Mouse (Mus musculus): ENCODE measurements around the gene Mpped1. TPM values are rescaled to one million over a fixed set of nuclear protein-coding genes. Genes with fewer than 3 reads are reported as not detected.
A peak's percentile ranks its signal among the peaks of the same experiment; 100 is the strongest.

The Mpped1 gene
- total RNA-seq, 2 experiments from 2014 or later: not detected

DNA sequence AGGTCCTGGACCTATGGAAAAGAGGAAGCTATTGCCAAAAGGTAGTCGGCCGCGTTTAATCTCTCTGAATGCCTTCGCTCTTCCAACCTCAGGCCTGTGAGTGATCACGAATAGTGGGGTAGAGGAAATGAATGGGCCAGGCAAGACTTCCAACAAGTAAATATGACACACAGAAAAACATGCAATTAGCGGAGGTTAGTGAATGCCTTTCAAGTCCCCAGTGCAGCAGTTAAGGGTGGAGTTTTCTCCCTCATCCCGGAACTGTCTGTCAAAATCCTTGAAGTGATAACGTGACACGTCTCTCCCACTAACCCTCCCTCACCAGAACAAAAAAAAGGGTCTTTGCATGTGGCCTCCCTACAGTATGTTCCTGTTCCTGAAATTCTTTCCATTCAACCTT lies 3.0 kb downstream of the Mpped1 start:
- intact Hi-C loops (cut with DNase I): no loop called here
- DNase-seq: no peak

DNA sequence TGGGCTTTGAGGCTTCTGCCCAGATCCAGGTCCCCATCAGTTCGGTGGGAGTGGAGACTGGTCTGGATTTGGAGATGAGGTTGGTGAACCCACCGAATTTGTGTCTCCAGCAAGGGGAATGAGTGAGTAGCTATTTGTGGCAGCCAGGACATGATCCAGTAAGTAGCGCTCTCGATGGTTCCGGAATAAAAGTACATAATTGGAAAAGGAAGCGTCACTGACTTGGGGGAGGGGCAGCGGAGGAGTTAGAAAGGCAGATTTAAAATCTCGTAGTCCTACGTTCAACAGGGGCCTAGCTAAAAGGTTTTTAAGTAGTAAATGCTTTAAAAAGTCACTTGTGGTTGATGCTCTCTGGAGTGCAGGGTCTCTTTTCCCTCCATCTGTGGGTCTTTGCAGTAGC lies 5.5 kb downstream of the Mpped1 start:
- DNase-seq: no peak
- intact Hi-C loops (cut with DNase I): no loop called here

- no peak for DNase-seq
- intact Hi-C loops (cut with DNase I): no loop called here
Measured at GRCm38 (mm10) chr15:83789046-83789445, 9.8 kb downstream of the Mpped1 start.

- intact Hi-C loops (cut with DNase I): no loop called here
- DNase-seq: no peak
Measured at GRCm38 (mm10) chr15:83796924-83797323, 17.7 kb downstream of the Mpped1 start.

- intact Hi-C loops (cut with DNase I): no loop called here
- no peak for DNase-seq
Measured at GRCm38 (mm10) chr15:83798964-83799363, 19.7 kb downstream of the Mpped1 start.

DNA sequence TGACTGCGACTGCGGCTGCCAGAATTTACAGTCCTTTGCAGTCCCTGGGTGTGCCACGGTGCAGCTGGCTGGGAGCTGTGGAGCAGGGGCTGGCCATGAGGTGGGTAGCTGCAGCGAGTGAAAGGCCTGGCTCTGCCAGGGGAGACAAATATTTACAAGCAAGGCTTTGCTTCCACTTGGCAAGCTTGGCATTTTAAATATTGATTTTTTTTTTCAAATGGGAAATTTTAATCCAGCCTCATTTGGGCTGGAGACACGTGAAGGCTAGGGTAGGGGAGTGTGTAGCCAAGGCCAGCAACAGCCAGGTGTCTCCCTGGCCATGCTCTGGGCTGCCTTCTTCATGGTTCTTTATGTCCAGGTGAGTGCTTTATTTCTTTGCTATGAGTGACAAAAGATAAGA lies 21.7 kb downstream of the Mpped1 start:
- intact Hi-C loops (cut with DNase I): no loop called here
- DNase-seq: no peak

GRCm38 (mm10) chr15:83814106-83814505 lies 34.8 kb downstream of the Mpped1 start:
- intact Hi-C loops (cut with DNase I): no loop called here
- no peak for DNase-seq

- no peak for DNase-seq
Measured at GRCm38 (mm10) chr15:83828011-83828410, 48.7 kb downstream of the Mpped1 start.

DNA sequence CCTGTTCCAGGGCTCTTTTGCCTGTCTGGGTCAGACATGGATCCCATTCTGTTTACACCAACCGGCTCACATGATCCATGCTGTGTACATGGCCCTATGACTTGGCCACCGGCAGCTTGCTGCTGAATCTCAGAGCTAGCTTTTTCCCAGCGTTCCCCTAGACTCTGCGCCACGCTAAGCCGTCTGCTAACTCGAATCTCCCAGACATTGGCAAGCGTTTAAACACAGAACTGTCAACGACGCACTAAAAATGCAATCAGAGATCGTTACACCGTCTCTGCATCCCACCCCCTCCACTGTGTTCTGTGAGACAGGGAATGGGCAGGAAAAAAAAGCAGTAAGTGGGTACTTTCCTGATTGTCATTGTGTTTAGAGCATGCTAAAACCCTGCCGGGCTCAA lies 50.0 kb downstream of the Mpped1 start:
- DNase-seq: no peak
- intact Hi-C loops (cut with DNase I): no loop called here

More at GRCm38 (mm10) chr15:83828011-83828410, 48.7 kb downstream of the Mpped1 start:
- intact Hi-C loops (cut with DNase I): no loop called here

GRCm38 (mm10) chr15:83832265-83832664 lies 53.0 kb downstream of the Mpped1 start:
- intact Hi-C loops (cut with DNase I): no loop called here

DNA sequence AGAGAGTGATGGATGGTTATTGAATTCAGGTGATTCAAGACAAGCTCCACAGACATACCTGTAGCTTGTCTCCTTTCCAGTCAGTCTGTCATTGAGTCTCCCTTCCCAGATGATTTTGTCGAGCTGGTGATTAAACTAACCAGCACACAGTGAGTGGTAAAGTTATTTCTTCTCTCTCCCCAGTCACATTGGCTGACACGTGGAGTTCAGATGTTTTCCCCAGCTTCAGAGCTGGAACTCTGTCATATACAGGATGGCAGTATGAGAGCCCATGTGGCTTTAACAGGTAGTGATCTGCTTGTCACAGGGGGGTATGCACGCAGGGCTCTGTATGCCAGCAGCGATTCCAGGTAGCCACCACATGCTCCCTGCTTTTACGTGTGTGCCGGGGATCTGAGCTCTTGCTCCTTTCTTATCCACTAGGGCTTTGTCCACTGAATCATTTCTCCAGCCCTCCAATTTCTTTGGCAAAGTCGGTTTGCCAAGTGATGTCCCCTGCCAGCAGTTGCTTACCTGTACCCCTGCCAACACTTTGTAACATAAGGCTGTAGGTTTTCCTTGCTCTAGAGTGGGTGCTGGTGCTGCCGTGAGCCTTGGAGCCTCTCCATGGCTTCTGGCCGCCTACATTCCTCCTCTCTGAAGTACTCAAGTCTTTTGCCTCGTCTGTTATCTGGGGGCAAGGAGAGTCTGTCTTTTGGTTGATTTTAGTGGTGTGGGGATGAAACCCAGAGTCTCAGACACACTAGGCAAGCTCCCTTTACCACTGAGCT lies 61.9 kb downstream of the Mpped1 start:
- DNase-seq: no peak
- intact Hi-C loops (cut with DNase I): no loop called here

More at GRCm38 (mm10) chr15:83832265-83832664, 53.0 kb downstream of the Mpped1 start:
- no peak for DNase-seq

GRCm38 (mm10) chr15:83842419-83842818 lies 63.2 kb downstream of the Mpped1 start:
- no peak for DNase-seq
- intact Hi-C loops (cut with DNase I): no loop called here

DNA sequence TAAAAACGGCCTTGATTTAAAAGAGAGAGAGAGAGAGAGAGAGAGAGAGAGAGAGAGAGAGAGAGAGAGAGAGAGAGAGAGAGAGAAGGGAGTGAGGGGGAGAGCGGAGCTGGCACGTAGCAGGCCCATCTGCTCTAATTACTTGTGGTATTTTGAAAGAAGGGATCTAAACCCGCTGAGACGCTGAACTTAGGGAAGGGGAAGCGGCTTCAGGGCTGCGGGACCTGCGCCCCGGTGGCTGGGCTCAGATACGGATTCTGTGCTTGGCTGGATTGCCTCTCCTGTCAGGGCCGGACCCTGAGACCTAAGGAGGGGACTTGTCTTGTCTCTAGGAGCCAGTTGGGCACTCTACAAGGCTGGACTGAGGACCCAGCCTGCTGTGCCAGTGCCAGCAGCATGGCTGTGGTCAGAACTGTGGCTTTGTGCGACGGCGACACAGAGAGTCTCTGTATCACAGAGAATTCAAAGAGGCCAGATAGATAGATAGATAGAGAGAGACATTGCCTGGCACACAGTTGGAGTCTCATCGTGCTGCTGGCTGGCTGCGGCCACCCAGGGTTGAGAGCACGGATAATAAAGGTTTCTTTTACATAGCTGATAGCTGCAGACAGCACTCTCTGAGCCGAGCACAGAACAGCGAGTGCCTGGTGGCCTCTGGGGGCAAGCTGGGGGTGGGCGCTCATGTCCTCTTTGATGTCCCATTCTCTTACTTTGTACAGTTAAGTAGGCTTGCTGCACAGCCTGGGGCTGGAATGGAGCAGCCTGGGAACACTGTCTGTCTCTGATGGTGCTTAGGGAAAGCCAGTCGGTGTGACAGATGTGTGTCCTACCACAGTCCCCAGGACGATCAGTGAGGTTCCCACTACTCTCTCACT lies 63.9 kb downstream of the Mpped1 start:
- no peak for DNase-seq
- intact Hi-C loops (cut with DNase I): no loop called here

DNA sequence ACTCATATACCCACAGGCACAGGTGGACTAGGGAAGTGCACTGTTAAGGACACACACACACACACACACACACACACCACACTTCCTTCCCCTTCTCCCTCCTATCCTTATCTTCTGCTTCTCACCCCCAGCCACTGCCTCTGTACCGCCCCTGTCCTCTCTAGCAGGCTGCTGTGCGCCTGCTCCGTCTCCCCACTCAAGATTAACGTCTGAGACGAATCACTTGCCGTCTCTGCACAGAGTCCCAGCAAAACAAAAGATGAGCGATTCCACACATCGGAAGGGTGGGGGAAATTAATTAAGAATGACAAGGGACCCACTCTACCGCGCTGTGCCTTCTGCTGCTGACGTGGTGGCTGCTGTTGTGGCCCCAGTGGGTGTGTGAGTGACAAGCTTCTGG lies 66.5 kb downstream of the Mpped1 start:
- intact Hi-C loops (cut with DNase I): no loop called here

GRCm38 (mm10) chr15:83846592-83846991 lies 67.3 kb downstream of the Mpped1 start:
- intact Hi-C loops (cut with DNase I): no loop called here
- DNase-seq: no peak

More for the DNA sequence above, 66.5 kb downstream of the Mpped1 start:
- DNase-seq: no peak

DNA sequence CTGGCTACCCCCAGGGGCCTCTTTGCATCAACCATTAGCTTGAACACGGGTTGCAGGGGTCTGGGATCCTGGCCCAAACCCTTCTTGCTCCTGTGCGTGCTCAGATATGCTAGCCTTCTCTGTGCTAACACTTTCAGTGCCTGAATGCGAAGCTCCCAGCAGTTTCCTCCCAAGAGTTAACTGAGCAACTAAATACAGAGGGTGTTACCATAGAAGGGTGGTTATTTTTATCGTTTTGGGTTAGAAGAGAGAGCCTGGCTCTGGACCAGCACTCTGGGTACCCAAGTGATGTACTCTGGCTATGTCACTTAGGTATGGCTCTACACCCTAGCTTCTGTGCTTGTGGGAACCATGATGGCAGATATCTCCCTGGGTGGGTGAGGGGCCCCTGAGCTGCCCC lies 68.2 kb downstream of the Mpped1 start:
- intact Hi-C loops (cut with DNase I): no loop called here

GRCm38 (mm10) chr15:83848193-83848592 lies 68.9 kb downstream of the Mpped1 start:
- intact Hi-C loops (cut with DNase I): no loop called here
- DNase-seq: no peak

More for the DNA sequence above, 68.2 kb downstream of the Mpped1 start:
- DNase-seq: no peak

- no peak for DNase-seq
- intact Hi-C loops (cut with DNase I): loop anchor here (10.0 kb wide), 1 partner anchor 781 kb away; no protein-coding TSS in a partner anchor
Measured at GRCm38 (mm10) chr15:83853400-83853811, 74.1 kb downstream of the Mpped1 start.

- DNase-seq: peak; percentile 62 to 75
- intact Hi-C loops (cut with DNase I): loop anchor here (1.0 to 10.0 kb wide), 2 partner anchors 197 to 778 kb away; no protein-coding TSS in a partner anchor
Measured at GRCm38 (mm10) chr15:83857129-83857528, 77.9 kb downstream of the Mpped1 start.

DNA sequence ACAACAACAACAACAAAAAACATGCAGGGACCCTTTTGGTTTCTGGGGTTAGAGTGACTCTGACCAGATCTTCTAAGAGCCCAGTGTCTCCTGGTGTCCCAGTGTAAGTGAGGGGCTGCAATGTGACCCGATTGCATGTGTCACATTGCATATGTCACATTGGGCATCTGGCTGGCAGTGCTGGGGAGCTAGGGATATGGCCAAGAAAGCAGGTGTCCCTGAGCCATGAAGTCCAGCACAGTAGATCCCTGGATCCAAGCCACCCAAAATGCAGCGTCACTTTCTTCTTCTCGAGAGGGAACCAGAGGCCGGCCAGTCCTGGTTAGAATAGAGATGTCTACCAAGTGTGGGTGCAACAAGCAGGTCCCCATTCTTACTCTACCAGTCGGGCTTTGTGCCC lies 86.4 kb downstream of the Mpped1 start:
- intact Hi-C loops (cut with DNase I): no loop called here
- no peak for DNase-seq

DNA sequence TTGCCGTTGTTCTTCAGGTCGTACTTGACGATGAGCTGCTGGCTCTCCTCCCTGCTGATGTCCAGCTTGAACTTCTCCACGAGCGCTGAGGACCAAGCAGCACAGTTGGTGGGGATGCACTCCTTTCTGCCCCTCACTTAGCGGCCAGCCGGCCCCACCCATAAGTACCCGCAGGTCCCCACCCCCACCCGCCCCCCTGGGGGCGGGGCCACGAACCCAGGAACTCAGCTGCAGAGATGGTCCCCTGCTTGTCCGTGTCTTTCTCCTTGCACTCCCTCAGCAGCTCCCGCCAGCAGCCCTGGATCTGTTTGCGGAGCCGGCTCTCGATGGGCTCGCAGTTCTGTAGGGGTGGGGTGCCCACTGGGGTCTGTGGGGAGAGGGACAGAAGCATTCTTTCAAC lies 91.7 kb downstream of the Mpped1 start:
- DNase-seq: no peak
- intact Hi-C loops (cut with DNase I): no loop called here
